Mouse (Mus musculus): Measurements from ENCODE around the gene Tcte2.

Gene Tcte2

DNA sequence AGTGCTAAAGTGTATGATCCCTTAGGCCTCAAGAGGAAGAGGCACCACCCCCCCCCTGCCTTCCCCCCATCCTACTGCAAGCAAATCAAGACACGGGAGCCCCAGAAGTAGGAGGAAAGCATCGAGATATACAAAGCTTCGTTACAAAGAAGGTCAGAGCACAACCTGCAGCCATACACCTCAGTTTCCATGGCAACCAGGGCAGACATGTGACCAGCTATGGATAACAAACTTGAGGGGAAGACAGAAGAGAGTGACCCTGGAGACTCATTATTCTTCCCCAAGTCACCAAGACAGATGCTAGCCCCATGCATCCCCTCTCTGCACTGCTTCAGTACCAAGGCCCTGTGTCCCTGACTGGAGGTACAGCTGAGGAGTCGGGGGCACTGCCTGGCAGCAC is 74.5 kb downstream of the Tcte2 start:
- in situ Hi-C loops (cut with MboI, MseI) = loop anchor here (5.0 to 25.0 kb wide), 3 partner anchors 60 to 800 kb away; partner anchors contain the start of gene Mrgprh

DNA sequence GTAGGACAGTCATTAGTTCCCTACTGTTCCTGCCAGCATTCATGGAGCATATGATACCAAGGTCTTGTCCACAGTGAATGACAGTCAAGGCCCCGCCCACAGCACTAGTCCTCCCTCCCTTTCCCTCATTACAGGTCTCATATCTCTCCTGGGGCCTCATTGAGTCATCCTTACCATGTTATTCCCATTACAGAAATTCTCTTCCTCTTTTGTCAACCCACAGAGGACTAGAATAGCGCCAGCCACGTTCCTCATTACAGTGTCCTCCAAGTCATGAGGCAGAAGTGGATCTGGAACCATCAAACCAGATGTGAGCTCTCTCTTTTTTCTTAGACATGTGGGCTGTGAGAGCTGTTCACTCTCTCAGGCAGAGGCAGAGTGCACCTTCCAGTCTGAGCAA is 76.0 kb downstream of the Tcte2 start:
- in situ Hi-C loops (cut with MboI, MseI) = loop anchor here (5.0 to 25.0 kb wide), 3 partner anchors 62 to 798 kb away; partner anchors contain the start of gene Mrgprh

DNA sequence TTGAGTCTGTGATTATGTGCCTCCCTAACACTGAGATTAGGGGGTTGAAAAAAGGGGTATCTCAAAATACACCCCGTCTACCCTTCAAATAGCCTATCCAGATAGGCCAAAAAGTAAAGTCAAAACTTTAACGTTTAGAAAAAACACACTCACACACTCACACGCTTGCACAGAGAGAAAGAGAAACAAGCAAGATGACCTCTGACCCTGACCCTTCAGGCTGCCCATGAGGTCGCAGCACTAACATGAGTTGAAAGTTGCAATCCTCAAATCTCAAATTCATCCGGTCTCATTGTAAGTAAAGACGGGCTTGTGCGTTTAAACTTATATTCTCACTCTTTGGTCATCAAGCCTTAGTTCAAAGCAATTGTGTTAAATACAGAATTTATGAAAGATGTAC is 77.4 kb downstream of the Tcte2 start:
- in situ Hi-C loops (cut with MboI, MseI) = loop anchor here (25.0 kb wide), 1 partner anchor 797 kb away; the partner anchor contains the start of gene Mrgprh

DNA sequence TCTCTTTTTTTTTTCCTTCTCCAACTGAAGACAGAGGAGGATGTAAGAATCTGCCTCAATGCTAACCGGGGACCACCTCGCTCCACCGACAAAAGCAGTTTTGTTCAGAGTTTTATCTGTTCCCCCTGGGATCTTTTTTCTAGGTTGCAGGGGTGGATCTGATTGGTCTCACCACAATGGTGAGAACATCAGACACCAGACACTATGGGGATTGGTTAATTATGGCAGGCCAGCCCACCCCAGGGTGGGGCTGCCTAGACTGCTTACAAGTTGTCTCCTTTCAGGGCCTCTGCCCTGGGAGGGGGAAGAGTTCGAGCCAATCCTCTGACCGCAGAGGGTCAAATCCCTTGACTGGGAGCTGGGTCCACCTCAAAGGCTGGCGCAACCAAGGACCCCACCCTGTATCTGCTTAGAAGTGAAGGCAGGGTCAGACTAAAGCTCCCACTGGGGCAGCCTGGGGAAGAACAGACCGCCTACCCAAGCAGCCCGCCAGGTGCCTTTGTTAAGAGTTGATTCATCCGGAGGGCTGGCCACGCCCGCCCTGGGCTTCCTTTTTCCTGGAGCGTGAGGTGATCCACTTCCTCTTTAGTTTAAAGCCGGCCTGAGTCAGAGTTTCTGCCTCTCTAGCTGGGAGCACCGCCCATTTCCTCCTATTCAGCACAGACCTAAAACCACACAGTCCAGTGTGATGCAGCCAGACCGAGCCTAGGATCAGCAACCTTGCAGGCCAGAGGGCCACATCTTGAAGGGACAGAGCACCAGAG is 78.0 kb downstream of the Tcte2 start:
- in situ Hi-C loops (cut with MboI, MseI) = loop anchor here (25.0 kb wide), 1 partner anchor 796 kb away; the partner anchor contains the start of gene Mrgprh

DNA sequence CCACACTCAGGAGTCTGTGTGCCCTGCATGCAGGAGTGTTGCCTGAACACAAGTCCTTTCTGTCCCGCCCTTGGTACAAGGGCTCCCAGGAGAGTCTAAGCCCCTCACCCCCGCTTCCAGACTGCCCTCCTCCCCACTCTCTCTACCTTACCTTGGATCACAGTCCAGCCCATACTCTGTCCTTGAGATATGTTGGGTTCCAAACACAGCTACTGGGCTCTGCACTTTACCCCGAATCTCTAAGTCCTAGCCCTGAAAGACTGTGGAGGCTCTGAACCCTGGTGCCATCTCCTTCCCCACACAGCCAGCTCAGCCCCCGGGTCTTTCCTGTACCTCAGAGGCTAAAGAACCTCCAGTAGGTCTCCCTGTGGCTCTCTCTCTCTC is 78.6 kb downstream of the Tcte2 start:
- in situ Hi-C loops (cut with MboI, MseI) = loop anchor here (25.0 kb wide), 1 partner anchor 796 kb away; the partner anchor contains the start of gene Mrgprh

DNA sequence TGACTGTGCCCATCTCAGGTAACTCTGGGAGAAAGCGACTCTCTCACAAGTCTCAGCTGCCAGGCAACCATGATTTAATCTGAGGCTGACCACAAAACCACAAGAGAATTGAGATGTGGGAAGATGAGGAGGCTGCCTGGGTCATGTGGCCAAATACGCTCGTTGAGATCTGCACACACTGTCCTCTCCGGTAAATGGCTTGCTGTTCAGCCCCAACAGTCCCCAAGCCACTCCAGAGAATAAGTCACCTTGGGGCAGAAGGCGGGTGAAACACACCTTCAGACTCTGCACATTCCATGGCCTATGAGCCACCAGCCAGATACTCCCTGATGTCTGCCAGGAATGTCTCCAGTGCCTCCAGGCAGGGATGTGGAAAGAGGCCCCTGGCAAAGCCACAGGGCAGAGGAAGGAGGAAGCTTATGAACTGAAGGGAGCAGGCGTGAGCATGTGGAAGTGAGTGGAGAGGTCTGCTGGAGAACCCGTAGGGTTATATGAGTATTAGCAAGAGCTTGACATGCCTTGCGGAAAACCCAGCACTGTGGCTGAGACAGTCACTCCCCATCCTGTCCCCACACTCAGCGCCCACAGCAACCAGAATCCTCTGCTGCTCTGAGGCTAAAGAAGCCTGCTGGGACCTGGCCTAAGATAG is 79.1 kb downstream of the Tcte2 start:
- in situ Hi-C loops (cut with MboI, MseI) = loop anchor here (25.0 kb wide), 1 partner anchor 795 kb away; the partner anchor contains the start of gene Mrgprh

DNA sequence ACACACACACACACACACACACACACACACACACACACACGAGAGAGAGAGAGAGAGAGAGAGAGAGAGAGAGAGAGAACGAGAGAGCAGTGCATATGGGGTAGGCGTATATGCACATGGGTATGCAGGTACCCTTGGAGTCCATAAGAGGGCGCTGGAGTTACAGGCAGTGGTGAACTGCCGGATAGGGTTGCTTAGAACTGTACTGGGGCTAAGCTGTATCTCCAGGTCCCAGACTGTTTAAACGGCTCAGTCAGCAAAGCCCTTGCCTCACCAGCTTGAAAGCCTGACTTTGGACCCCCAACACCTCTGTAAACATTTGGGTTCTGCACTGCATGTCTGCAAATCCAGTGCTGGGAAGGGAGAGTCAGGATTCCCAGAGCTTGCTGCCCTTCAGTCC is 79.9 kb downstream of the Tcte2 start:
- in situ Hi-C loops (cut with MboI, MseI) = loop anchor here (25.0 kb wide), 1 partner anchor 794 kb away; the partner anchor contains the start of gene Mrgprh

DNA sequence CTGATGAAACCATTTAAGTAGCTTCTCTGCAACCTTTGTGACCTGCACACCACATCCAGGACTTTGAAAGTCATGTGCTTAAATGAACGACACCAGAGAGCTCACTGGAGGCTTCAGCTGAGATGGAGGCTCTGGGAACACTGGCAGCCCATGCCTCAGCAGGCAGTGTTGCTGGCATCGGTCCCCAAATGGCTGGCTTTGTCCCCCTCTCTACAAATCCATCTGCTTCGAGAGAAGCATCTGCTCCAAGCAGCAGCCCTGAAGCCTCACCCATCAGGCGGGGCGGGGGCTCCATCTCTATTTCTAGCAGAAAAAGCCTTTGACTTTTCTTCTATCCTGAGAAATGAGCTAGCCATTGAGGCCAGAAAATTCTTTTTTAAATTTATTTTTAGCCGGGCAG is 80.5 kb downstream of the Tcte2 start:
- in situ Hi-C loops (cut with MboI, MseI) = loop anchor here (25.0 kb wide), 1 partner anchor 794 kb away; the partner anchor contains the start of gene Mrgprh

DNA sequence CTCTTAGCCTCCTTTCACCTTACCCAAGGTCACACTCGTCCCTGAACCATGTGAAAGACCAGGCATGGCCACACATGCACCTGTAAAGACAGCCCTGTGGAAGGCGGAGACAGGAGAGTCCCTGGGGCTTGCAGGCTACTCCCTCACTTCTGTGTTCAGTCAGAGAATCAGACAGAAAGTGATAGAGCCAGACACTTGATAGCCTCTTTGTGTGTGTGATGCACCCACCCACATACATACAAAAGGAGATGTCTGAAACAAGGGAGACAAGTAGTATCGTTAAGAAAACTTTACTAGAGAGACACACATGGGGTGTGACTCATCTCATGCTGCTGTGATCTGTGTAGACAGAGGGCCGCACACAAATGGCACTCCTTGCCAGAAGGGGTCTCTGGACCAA is 81.3 kb downstream of the Tcte2 start:
- in situ Hi-C loops (cut with MboI, MseI) = loop anchor here (25.0 kb wide), 1 partner anchor 793 kb away; the partner anchor contains the start of gene Mrgprh

DNA sequence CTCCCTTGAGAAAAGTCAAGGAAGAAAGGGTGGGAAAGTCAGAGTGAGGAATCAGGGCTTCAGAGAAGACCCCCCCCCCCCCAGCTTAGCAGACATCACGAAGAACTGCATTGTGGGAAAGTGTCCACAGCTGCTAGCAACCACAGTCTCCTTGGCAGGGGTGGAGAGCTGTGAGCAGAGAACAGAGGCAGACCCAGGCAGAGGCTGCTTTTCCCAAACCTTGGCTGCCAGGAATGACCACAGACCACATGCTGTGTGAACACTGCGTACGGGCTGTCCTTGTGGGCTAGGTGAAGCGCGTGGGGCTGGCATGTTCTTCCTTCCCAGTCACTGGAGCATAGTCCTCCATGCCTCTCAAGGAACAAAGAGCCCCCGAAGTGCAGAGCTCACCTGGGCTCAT is 81.9 kb downstream of the Tcte2 start:
- in situ Hi-C loops (cut with MboI, MseI) = loop anchor here (25.0 kb wide), 1 partner anchor 792 kb away; the partner anchor contains the start of gene Mrgprh

DNA sequence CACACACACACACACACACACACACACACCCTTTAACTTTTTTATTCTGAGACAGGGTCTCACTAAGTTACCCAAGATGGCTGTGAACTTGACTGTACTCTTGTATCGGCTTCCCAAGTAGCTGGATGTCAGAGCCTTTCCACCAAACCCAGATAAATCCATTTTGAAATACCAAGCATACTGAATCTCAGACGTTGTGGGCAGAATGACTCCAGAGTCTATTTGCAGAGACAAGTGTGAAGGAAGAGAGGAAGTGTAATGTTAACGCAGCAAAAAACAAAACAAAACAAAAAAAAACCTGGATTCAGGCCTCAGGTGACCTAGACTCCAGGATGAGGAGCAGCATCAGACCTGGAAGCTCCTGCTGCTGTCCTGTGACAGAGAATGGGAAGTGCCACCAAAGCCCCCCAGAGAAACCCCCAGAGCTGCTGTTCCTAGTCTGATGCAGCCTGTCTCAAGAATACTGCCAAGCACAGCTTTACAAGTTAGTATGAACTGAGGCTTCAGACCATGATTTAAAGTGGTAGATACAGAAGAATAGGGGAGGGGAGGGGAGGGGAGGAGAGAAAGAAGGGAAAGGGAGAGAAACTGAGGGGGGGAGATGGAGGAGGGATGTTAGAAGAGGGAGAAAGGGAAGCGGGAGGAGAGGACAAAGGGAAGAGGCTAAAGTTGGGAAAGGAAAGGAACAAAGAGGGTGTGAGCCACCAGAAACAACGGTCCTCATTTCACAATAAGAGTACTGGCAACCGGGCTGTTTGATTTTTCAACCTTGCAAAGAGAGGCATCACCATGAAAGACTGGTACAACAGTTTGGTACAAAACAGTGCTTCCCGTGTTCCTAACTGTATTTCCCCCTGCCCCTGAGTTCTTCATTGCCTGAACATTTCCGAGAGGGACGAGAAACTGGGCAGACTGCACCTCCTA is 84.1 kb downstream of the Tcte2 start:
- in situ Hi-C loops (cut with MboI, MseI) = loop anchor here (25.0 kb wide), 1 partner anchor 790 kb away; the partner anchor contains the start of gene Mrgprh

DNA sequence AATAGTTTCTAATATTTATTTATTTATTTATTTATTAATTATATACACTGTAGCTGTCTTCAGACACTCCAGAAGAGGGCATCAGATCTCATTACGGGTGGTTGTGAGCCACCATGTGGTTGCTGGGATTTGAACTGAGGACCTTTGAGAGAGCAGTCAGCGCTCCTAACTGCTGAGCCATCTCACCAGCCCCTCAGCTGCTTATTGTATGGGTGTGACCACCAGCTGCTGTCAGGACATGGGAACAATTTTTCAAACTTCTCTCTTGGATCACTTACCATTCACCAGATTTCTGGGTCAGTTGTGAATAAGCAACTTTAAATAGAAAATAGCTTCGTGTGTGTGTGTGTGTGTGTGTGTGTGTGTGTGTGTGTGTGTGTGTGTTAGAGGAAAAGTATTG is 85.5 kb downstream of the Tcte2 start:
- in situ Hi-C loops (cut with MboI, MseI) = loop anchor here (25.0 kb wide), 1 partner anchor 789 kb away; the partner anchor contains the start of gene Mrgprh

DNA sequence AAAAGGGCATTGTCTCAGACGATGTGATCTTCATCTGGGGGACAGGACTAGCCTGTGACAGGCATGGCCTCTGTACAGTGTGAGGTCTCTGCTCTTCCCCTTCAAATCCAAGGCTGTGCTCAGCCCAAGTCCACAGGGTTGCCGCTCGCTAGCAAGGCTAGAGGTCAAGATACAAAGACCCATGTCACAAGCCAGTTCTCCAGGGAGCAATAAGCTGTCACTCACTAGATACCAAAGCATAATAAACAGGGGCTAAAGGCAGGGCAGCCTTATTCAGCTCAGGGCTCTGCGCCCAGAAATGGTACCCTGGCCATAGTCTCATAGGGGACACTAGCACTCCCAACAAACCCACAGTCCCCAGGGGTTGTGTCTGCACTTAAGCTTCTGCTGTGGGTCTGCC is 86.0 kb downstream of the Tcte2 start:
- in situ Hi-C loops (cut with MboI, MseI) = loop anchor here (25.0 kb wide), 1 partner anchor 788 kb away; the partner anchor contains the start of gene Mrgprh

DNA sequence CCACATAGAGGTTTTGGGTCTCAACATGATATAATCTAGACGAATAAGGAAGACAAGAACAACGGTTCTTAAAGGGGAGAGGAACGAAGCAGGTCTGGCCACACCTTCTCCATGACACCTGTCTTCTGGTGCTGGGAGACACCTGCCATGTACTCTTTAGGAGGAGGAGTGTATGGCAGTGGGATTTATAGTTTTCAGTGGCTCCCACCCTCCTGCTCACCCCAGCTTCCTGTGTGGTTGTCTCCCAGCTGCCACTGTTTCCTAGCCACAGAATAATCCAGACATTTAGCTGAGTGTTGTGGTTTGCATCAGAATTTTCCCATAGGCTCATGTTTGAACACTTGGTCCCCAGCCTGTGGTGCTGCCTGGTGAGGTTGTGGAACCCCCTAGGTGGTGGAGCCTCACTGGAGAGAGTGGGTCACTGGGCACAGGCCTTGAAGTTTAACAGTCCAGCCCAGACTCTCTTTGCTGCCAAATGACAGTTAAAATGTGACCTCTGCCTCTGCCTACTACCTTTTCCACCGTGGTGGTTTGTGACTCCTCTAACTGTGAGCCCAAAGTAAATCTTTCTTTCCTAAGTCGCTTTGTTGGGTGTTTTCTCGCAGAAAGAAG is 86.8 kb downstream of the Tcte2 start:
- in situ Hi-C loops (cut with MboI, MseI) = loop anchor here (25.0 kb wide), 1 partner anchor 788 kb away; the partner anchor contains the start of gene Mrgprh

DNA sequence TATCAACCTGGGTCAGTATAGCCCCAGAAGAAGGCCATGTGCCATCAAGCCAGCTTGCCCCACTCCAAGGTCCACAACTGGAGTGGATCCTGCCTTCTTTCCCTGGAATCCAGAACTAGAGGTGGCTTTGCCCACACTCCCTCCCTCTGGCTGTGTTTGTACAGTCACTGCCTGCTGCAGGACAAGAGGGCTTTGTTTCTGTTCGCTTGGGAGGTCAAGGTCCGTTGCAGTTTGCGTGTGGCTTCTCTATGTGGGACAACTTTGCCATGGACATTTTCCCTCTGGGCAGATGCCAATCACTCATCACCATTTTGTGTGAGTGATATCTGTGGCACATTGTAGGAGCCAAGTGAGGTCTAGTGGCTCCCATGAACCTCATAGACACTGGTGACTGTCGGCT is 89.9 kb downstream of the Tcte2 start:
- in situ Hi-C loops (cut with MboI, MseI) = no loop called here

DNA sequence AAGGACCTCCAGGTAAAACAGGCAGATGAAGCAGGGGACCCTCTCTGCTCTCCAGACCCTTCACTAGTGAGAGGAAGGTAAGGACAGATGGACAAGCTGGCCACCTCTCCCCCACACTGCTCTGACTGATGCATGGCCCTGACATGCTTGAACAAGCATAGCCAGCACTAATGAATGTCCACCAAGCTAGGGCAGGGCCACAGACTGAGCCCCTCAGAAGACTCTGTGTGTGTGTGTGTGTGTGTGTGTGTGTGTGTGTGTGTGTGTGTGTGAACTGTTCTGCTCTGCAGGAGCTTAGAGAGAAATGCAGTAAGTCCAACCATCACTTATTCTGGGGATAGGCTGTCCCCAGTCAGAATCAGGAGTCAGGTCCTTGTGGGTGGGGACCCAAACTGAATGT is 91.4 kb downstream of the Tcte2 start:
- in situ Hi-C loops (cut with MboI, MseI) = no loop called here

DNA sequence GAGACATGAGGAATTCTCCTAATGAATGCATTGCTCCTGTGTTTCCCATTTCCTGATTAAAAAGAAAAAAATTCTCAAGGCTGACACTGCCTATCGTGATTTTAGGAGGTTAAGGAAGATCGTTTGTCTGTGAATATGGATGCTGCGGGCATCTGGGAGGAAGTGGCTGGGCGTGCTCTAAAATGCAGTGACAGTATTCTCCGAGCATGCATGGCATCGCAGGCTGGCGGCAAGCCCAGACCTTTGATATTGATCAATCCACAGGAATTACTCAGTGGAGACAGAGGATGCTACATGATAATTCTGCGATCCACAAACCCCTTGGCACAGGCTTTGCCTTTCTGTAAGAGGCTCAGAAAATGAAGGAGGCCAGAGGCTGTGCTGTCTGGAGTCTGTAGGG is 92.4 kb downstream of the Tcte2 start:
- in situ Hi-C loops (cut with MboI, MseI) = no loop called here

DNA sequence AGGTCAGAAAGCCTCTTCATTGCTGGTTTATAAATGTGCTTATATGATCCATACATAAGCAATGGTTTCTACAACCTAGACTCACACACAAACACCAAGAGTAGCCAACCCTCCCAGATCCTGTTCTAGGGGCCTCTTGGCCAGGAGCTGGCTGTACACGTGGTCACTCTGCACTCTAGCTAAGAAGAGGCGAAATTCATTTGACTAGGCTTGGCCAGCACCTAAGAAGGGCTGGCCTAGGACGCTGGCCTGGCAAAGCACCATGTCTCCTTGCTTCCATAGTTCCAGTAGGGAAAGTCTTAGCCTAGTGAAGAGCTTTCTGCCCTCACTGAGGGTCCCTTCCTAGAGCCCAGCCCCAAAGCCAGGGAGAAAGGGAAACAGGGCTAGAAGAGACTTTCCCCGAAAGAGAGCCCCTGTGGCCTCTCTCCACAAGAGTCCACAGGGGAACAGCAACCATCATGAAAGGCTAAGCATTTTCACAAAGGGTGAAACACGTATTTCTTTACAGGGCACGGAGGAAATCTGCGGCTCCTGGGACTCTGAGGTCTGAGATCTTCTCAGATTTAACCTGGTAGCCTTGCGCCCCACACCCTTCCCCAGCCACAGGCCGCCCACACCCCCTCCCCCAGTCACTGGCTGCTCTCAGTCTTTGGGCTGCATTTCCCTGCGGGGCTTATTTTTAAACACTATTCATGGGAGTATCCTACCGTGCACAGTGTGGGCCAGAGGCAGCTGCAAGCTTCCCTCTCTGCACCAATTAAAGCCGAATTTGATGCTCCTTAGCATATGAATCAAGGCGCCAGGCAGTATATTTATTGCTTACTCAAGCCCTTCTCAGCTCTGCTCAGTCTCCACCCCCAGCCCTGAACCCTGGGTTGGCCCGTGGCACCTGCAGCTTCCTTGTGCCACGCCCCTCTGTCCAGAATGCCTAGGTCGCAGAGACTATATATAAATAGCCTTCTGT is 93.3 kb downstream of the Tcte2 start:
- in situ Hi-C loops (cut with MboI, MseI) = no loop called here

DNA sequence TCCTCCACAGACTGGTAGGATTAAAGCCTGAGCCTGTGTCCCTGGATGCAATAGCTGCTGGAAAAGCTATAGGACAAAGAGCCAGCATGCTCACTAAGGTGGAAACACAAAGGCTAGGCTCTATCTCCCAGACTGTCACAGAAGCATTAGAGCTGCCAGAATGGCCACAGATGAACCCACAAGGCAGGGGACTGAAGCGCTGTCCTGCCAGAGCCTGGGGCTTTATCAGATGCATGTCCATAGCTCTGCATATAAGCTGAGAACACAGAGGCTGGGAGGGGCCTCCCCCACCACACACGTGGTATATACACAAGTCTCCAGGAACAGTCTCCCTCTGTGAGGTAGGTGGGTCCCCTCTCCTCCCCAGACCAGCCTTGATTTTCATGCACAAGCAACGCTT is 94.6 kb downstream of the Tcte2 start:
- in situ Hi-C loops (cut with MboI, MseI) = no loop called here

DNA sequence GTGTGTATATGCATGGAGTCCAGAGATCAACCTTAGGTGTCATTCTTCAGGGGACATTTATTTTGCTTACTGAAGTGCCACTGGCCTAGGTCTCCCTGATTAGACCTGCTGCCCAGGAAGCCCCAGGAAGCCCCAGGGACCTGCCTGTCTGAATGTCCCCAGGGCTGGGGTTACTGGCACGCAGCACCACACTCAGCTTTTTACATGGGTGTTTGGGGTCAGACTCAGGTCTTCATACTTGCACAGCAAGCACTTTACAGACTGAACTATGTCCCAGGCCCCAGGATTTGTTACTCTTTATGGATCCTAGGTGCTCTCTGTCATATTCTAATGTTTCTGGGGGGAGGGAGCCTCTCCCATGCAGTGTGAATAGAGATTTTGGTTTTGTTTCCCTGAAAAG is 95.9 kb downstream of the Tcte2 start:
- in situ Hi-C loops (cut with MboI, MseI) = no loop called here

Measured in T-helper 1 cell (primary cell).